Mouse (Mus musculus): ENCODE measurements around the gene Trpc5.

DNA sequence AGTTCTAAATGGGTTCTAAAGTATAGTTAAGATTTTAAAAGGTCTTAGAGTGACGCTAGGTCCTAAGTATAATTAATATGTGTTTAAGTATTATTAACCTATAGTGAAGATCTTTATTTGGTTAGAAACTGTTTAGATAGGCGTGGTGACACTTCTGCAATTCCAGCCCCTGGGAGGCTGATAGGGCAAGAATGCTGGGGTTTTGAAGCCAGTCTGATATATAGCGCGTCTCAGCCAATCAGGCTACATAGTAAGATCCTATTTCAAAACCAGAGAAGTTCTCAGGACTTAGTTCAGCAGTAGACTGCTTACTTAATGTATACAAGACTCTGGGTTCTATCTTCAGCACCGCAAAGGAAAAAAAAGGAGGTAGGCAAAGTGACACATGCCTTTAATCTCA is 231.7 kb downstream of the Trpc5 start, which contains the start of gene Trpc5os:
- no peak for TF ChIP-seq CTCF (IDR thresholded peaks at IDR 0.05; ENCODE audit: control insufficient read depth, insufficient read depth, insufficient read length)
- no peak for TF ChIP-seq USF1 (IDR thresholded peaks at IDR 0.05; ENCODE audit: low read depth)
- TF ChIP-seq CEBPB (IDR thresholded peaks at IDR 0.05; ENCODE audit: low read depth): no peak
